Comparison of ENCODE assay signal across 7 mouse cellular contexts in genomic region chr10:121427136-121427535, GRCm38 (mm10). TPM values are rescaled to one million over a fixed set of nuclear protein-coding genes. Genes with fewer than 3 reads are reported as not detected.
DNase-seq lines count a peak whose midpoint lies in the region; ATAC-seq lines count a peak whose summit lies in the region.

No protein-coding gene starts in this region.

- DNase-seq in right cerebral cortex, postnatal 14 days: peak; percentile 48
- DNase-seq in right cerebral cortex, adult 2 months (ENCODE audit: low spot score in 2 of 2): no peak
- no peak for DNase-seq in embryonic facial prominence, embryonic 10.5 days (ENCODE audit: low spot score)
- peak; percentile 69 for DNase-seq in testis, postnatal 10 days (ENCODE audit: low spot score)
- DNase-seq in Muller cell, postnatal 12 days (ENCODE audit: inconsistent ontology term): no peak

- no peaks in the 10 kb centered on the region for H3K9me3 ChIP-seq in embryonic facial prominence, embryonic 10.5 days
- H3K9me3 ChIP-seq in limb, embryonic 15.5 days: no peaks in the 10 kb centered on the region
- no peaks in the 10 kb centered on the region for H3K9me3 ChIP-seq in midbrain, embryonic 13.5 days

- peaks cover 81% of the 10 kb centered on the region for H3K4me1 ChIP-seq in embryonic facial prominence, embryonic 10.5 days
- peaks cover 77% of the 10 kb centered on the region for H3K4me1 ChIP-seq in limb, embryonic 15.5 days
- H3K4me1 ChIP-seq in midbrain, embryonic 13.5 days (replicated peaks): peaks cover 25% of the 10 kb centered on the region

- no peak overlapping the region for H3K9ac ChIP-seq in limb, embryonic 15.5 days
- no peak overlapping the region for H3K9ac ChIP-seq in midbrain, embryonic 13.5 days (replicated peaks)

- H3K27ac ChIP-seq in embryonic facial prominence, embryonic 10.5 days (replicated peaks): 0 out of 2 replicates have a peak overlapping the region, but pooled peaks have one; percentile 72
- peak overlapping the region; percentile 82 for H3K27ac ChIP-seq in limb, embryonic 15.5 days
- H3K27ac ChIP-seq in midbrain, embryonic 13.5 days: no peak overlapping the region

- H3K4me2 ChIP-seq in limb, embryonic 15.5 days: no peak overlapping the region
- no peak overlapping the region for H3K4me2 ChIP-seq in midbrain, embryonic 13.5 days (replicated peaks)

- 58% methylated on average over 5 of the region's 5 CpGs for WGBS in embryonic facial prominence, embryonic 10.5 days
- 54% methylated on average over 5 of the region's 5 CpGs for WGBS in limb, embryonic 15.5 days
- 64% methylated on average over 5 of the region's 5 CpGs for WGBS in midbrain, embryonic 13.5 days

- H3K27me3 ChIP-seq in embryonic facial prominence, embryonic 10.5 days (replicated peaks; ENCODE audit: low read depth, poor library complexity, severe bottlenecking): no peaks in the 10 kb centered on the region
- H3K27me3 ChIP-seq in limb, embryonic 15.5 days: no peaks in the 10 kb centered on the region
- 0 out of 2 replicates have a peak, but pooled peaks cover 2% of the 10 kb centered on the region for H3K27me3 ChIP-seq in midbrain, embryonic 13.5 days

- no peak overlapping the region for H3K4me3 ChIP-seq in embryonic facial prominence, embryonic 10.5 days
- no peak overlapping the region for H3K4me3 ChIP-seq in limb, embryonic 15.5 days
- H3K4me3 ChIP-seq in midbrain, embryonic 13.5 days (replicated peaks): no peak overlapping the region

- 0 out of 2 replicates have a peak, but pooled peaks cover 2% of the 10 kb centered on the region for H3K36me3 ChIP-seq in embryonic facial prominence, embryonic 10.5 days (replicated peaks)
- H3K36me3 ChIP-seq in limb, embryonic 15.5 days: no peaks in the 10 kb centered on the region
- H3K36me3 ChIP-seq in midbrain, embryonic 13.5 days: no peaks in the 10 kb centered on the region

- ATAC-seq in limb, embryonic 15.5 days (ENCODE audit: insufficient number of reproducible peaks, low FRiP score, low TSS enrichment, low read depth): no peak
- no peak for ATAC-seq in midbrain, embryonic 13.5 days

RNA-seq across cellular contexts. Expression of gene Rassf3, which starts 49.0 kb away (rescaled TPM):
- polyA plus RNA-seq in embryonic facial prominence, embryonic 10.5 days (2016; fragmentation: Nextera tagmentation; extraction: Ambion mirVana): 15.8 and 19.4 TPM in 2 replicates
- polyA plus RNA-seq in limb, embryonic 15.5 days (2015; fragmentation: Nextera tagmentation; extraction: Ambion mirVana): 17.3 and 17.8 TPM in 2 replicates
- polyA plus RNA-seq in midbrain, embryonic 13.5 days (2015; fragmentation: Nextera tagmentation; extraction: Ambion mirVana): 3.7 and 4.6 TPM in 2 replicates

Comparison
In these comparisons a context has a peak if more than half of its experiments do, and no peak if none do; other contexts are left out.
1. DNase-seq: peak in right cerebral cortex, postnatal 14 days (single experiment) and testis, postnatal 10 days (single experiment); none in right cerebral cortex, adult 2 months (0 of 2), embryonic facial prominence, embryonic 10.5 days (single experiment) and Muller cell, postnatal 12 days (single experiment).